Mouse (Mus musculus) frontal cortex, adult 2 months (tissue): ENCODE measurements around the gene Gpr62. TPM values are rescaled to one million over a fixed set of nuclear protein-coding genes. Genes with fewer than 3 reads are reported as not detected.

ENCODE experiments used
- DNase-seq, 2 experiments: peaks; one replicate each; pipeline ENCODE4 v3.0.0; 2022; ENCODE audit warnings: low spot score in 1 of 2; ENCODE audit errors: extremely low spot score in 1 of 2
- polyA plus RNA-seq: library from polyadenylated mRNA; depleted of rRNA; stranded (reverse); fragments of >200 nt; gene quantifications from 2 replicates; pipeline ENCODE4 v1.2.3, GENCODE M21; 2012

The Gpr62 gene
- polyA plus RNA-seq, 1 experiment = 9.7 TPM

GRCm38 (mm10) chr9:106475046-106475445 lies 9.3 kb upstream of the Gpr62 start:
- peak in 1 of 2 experiments; percentile 2 for DNase-seq

- peak; percentile 18 to 65 for DNase-seq
Observed at GRCm38 (mm10) chr9:106474456-106474855, 8.7 kb upstream of the Gpr62 start.

GRCm38 (mm10) chr9:106473753-106474105 lies 8.0 kb upstream of the Gpr62 start:
- DNase-seq = peak in 1 of 2 experiments; percentile 2

GRCm38 (mm10) chr9:106473081-106473752 lies 7.5 kb upstream of the Gpr62 start:
- DNase-seq = peak in 1 of 2 experiments; percentile 2

GRCm38 (mm10) chr9:106472321-106472720 lies 6.6 kb upstream of the Gpr62 start:
- no peak for DNase-seq

GRCm38 (mm10) chr9:106471892-106472291 lies 6.2 kb upstream of the Gpr62 start:
- peak in 1 of 2 experiments; percentile 50 for DNase-seq

GRCm38 (mm10) chr9:106470991-106471750 lies 5.4 kb upstream of the Gpr62 start:
- DNase-seq = peak in 1 of 2 experiments; percentile 57

GRCm38 (mm10) chr9:106469776-106470175 lies 4.0 kb upstream of the Gpr62 start:
- DNase-seq = no peak

- no peak for DNase-seq
Observed at GRCm38 (mm10) chr9:106469317-106469716, 3.6 kb upstream of the Gpr62 start.

GRCm38 (mm10) chr9:106467746-106468145 lies 2.0 kb upstream of the Gpr62 start:
- no peak for DNase-seq

- no peak for DNase-seq
Observed at GRCm38 (mm10) chr9:106466721-106467120, 983 bp upstream of the Gpr62 start.

GRCm38 (mm10) chr9:106464751-106465541 lies 792 bp downstream of the Gpr62 start:
- peak in 1 of 2 experiments; percentile 66 for DNase-seq

- no peak for DNase-seq
Observed at GRCm38 (mm10) chr9:106463122-106464063, 2.3 kb downstream of the Gpr62 start.

GRCm38 (mm10) chr9:106462430-106462800 lies 3.3 kb downstream of the Gpr62 start:
- DNase-seq = no peak

GRCm38 (mm10) chr9:106461641-106462429 lies 3.9 kb downstream of the Gpr62 start:
- no peak for DNase-seq

GRCm38 (mm10) chr9:106461026-106461415 lies 4.7 kb downstream of the Gpr62 start:
- DNase-seq = no peak

- DNase-seq = no peak
Observed at GRCm38 (mm10) chr9:106460401-106461025, 5.2 kb downstream of the Gpr62 start.

- no peak for DNase-seq
Observed at GRCm38 (mm10) chr9:106459946-106460345, 5.8 kb downstream of the Gpr62 start.

- DNase-seq = no peak
Observed at GRCm38 (mm10) chr9:106457920-106458319, 7.8 kb downstream of the Gpr62 start.
